Mouse (Mus musculus) testis, adult 2 months (tissue): ENCODE data around the gene Kank1. TPM values are rescaled to one million over a fixed set of nuclear protein-coding genes. Genes with fewer than 3 reads are reported as not detected.

Experiments used
- H3K27ac ChIP-seq: fragments of 200-500 bp; 2 replicates; pipeline ENCODE4 v1.5.1; 2012; ENCODE audit warnings: low read depth, low read length; ENCODE audit not compliant: control insufficient read depth, insufficient read depth
- H3K27me3 ChIP-seq: fragments of 200-500 bp; 2 replicates; pipeline ENCODE4 v1.6.1; 2012; ENCODE audit warnings: mild to moderate bottlenecking, low read length, moderate library complexity; ENCODE audit not compliant: control insufficient read depth, insufficient read depth
- H3K36me3 ChIP-seq: fragments of 200-500 bp; 2 replicates; pipeline ENCODE4 v1.6.1; 2012; ENCODE audit warnings: mild to moderate bottlenecking, low read length; ENCODE audit not compliant: control insufficient read depth, insufficient read depth
- H3K4me1 ChIP-seq: fragments of 200-500 bp; 2 replicates; pipeline ENCODE4 v1.6.1; 2012; ENCODE audit warnings: low read length; ENCODE audit not compliant: control insufficient read depth, insufficient read depth
- H3K4me3 ChIP-seq: fragments of 200-500 bp; 2 replicates; pipeline ENCODE4 v1.5.1; 2012; ENCODE audit warnings: low read depth, mild to moderate bottlenecking, low read length, moderate library complexity, mixed read lengths; ENCODE audit not compliant: control insufficient read depth
- CTCF ChIP-seq: fragments of 200-500 bp; IDR thresholded peaks from 2 replicates; pipeline ENCODE4 v1.5.1; 2012; ENCODE audit warnings: low read depth, mild to moderate bottlenecking, inconsistent platforms, low read length, moderate library complexity; ENCODE audit not compliant: control insufficient read depth, insufficient read depth, insufficient replicate concordance
- POLR2A ChIP-seq: fragments of 200-500 bp; IDR thresholded peaks from 2 replicates; pipeline ENCODE4 v1.6.1; 2012; ENCODE audit warnings: low read depth, mild to moderate bottlenecking, inconsistent platforms, low read length, moderate library complexity; ENCODE audit not compliant: control insufficient read depth
- polyA plus RNA-seq: library from polyadenylated mRNA; depleted of rRNA; stranded (reverse); fragments of >200 nt; gene quantifications from 2 replicates; pipeline ENCODE4 v1.2.3, GENCODE M21; 2012

The Kank1 gene
- polyA plus RNA-seq, 1 experiment, result 11.0 TPM

DNA sequence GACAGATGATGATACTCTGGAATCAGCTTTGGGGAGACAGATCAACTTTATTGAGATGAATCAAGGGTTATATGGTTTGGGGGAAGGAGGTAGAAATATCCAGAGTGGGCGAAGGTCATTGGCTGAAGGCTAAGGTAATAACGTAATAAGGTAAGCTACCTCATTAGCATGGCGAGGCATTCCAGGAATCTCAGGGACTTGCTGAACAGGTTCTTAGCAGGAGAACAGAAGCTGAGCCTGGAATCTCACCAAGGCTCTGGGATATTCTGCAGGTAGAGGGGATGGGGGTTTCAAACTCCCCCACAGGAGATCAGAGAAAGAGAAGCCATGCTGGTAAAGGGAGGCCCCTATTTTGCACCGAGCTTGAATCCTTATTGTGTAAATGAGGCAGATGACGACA is 60.5 kb downstream of the Kank1 start:
- Histone ChIP-seq H3K4me1 (no peaks in the 10 kb centered on the region), H3K36me3 (no peaks in the 10 kb centered on the region), H3K27ac (no peak overlapping the region), H3K27me3 (no peaks in the 10 kb centered on the region), H3K4me3 (no peak overlapping the region)
- no peak for TF ChIP-seq CTCF
- no peak for TF ChIP-seq POLR2A

DNA sequence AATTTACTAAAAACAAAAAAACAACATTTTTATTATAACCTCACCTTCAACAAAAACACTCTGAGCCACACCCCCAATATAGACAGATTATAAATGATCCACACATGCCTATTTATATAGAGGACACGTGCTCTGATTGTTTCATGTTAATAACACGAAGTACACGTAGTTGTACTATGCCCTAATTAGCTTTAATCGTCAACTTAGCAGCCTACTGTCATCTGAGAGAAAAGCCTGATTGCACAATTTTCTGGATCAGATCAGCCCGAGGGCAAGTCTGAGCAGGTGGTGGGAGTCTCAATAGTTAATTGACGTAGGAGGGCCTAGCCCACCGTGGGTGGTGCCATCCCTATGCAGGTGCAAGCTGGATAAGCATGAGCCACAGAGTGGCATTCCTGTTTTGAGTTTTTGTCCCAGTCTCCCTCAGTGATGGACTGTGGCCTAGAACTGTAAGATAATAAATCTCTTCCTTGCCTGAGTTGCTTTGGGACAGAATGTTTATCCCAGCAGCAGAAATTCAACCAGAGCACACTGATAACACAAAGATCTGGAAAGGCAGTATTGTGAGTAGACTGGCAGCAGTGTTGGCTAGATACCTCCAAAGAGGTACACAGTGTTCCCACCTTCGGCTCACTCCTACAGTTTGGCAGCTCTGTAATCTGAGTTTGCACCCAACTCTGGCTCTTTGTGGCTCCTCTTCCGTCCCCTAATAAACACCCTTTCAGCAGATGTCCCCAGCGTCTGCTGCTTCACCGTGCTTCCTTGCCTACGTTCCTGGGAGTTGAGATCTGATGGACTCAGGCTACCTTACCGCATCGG is 63.3 kb downstream of the Kank1 start:
- H3K4me1 ChIP-seq, result no peaks in the 10 kb centered on the region
- no peaks in the 10 kb centered on the region for H3K36me3 ChIP-seq
- peak overlapping the region; percentile 29 for H3K4me3 ChIP-seq
- H3K27ac ChIP-seq, result peak overlapping the region; percentile 76
- TF ChIP-seq CTCF, result no peak
- no peak for TF ChIP-seq POLR2A
- H3K27me3 ChIP-seq, result no peaks in the 10 kb centered on the region

DNA sequence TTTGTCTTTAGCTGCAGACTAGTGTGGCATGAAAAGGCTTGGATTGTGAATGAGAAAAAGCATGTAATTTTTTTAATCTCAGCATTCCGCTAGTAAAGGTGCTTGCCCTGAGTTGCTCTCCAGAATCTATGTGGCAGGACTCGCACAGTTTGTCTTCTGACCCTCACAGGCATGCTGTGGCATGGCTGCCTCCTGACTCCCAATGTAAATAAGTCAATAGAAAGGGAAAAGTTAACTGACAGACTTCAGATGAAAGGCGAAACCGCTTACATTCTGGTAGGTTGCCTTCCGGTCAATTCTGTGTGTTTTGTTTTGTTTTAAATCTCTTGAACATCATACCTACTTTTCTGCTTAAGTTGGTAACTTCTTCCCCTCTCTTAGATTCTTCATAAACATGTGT is 64.4 kb downstream of the Kank1 start:
- H3K4me3 ChIP-seq, result no peak overlapping the region
- H3K4me1 ChIP-seq, result no peaks in the 10 kb centered on the region
- no peaks in the 10 kb centered on the region for H3K27me3 ChIP-seq
- no peak overlapping the region for H3K27ac ChIP-seq
- TF ChIP-seq POLR2A (no peak), CTCF (no peak)
- H3K36me3 ChIP-seq, result no peaks in the 10 kb centered on the region

DNA sequence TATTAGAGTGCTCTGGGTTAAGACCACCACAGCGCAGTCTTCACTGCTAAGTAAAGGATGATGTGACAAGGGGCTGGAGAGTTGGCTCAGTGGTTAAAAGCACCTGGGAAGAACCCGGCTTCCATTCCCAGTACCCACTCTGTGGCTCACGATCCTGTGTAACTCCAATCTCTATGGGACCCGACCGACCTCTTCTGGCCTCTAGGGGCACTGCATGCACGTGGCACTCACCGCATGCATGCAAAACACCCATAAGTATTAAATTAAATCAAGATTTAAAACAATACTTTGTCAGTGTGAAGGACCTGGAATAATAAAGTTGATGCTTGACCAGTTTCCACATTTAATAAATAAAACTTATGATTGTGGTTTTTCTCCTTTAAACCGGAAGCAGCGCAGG is 69.5 kb downstream of the Kank1 start:
- TF ChIP-seq POLR2A (no peak), CTCF (peak; percentile 24; the same call in 1 of the 2 replicates)
- H3K27ac ChIP-seq, result no peak overlapping the region
- no peaks in the 10 kb centered on the region for H3K36me3 ChIP-seq
- no peaks in the 10 kb centered on the region for H3K27me3 ChIP-seq
- H3K4me1 ChIP-seq, result no peaks in the 10 kb centered on the region
- H3K4me3 ChIP-seq, result no peak overlapping the region

DNA sequence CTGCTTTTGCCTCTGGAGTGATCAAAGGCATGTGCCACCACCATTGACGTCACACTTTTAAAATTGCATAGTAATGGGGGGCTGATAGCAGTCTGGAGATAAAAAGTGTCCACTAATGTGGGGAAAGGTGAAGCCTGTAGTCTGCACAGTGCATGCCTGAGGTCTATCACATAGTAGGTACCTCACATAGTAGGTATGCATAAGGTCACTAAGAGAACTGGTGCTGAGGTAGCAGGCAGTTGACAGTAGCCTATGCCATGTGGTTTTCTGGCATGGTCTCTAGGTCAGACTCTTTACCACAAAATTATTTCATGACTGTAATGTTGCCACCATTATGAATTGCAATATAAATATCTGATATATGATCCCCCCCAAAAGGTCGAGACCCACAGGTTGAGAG is 71.4 kb downstream of the Kank1 start:
- Histone ChIP-seq H3K4me1 (no peaks in the 10 kb centered on the region; the same call in 1 of the 2 replicates), H3K36me3 (no peaks in the 10 kb centered on the region), H3K27me3 (no peaks in the 10 kb centered on the region), H3K4me3 (no peak overlapping the region), H3K27ac (no peak overlapping the region)
- no peak for TF ChIP-seq CTCF
- TF ChIP-seq POLR2A, result no peak

DNA sequence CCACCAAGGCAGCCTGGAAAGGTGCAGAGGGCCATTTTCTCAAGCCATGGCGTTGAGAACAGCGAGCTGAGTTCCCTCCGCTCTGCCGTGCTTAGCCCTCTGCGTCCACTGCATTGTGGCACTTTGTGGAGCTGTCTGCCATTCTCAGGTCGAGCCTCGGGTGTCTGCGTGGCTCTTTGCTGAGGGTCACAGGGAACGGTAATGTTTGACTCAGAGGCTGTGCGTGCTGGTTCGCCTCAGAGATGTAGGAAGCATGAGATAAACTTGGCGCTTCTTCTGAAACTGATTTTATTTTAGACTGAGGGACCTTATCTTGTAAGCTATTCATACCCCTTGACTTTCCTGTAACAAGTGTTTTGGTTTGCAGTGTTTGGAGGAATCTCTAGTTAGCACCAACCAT is 72.0 kb downstream of the Kank1 start:
- Histone ChIP-seq H3K27me3 (no peaks in the 10 kb centered on the region), H3K36me3 (no peaks in the 10 kb centered on the region), H3K4me1 (no peaks in the 10 kb centered on the region; the same call in 1 of the 2 replicates), H3K4me3 (no peak overlapping the region), H3K27ac (no peak overlapping the region)
- no peak for TF ChIP-seq CTCF
- no peak for TF ChIP-seq POLR2A

DNA sequence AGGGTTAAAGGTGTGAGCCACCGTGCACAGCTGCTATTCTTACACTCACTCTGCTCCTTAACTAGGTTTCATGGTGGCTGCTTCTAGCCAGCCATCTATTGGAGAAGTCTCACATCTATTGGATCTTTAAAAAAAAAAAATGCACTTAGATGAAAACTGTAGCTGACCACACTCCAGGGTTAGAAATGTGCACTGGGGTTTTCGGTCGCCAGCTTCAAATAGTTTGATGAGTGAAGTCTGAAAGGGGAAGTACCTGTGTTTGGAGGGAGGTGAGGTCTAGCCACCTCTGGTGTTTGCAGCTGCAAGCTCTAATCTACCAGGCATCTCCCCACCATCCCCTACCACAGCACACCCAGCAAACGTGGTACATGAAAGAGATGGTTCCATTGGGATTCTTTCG is 74.2 kb downstream of the Kank1 start:
- no peak for TF ChIP-seq CTCF
- Histone ChIP-seq H3K36me3 (no peaks in the 10 kb centered on the region), H3K4me3 (no peak overlapping the region), H3K4me1 (no peaks in the 10 kb centered on the region; the same call in 1 of the 2 replicates), H3K27ac (no peak overlapping the region), H3K27me3 (no peaks in the 10 kb centered on the region)
